Mouse (Mus musculus): Measurements from ENCODE around the gene Slc9a6.

GRCm38 (mm10) chrX:56649549-56650354 is 40.2 kb downstream of the Slc9a6 start:
- TF ChIP-seq CTCF (IDR thresholded peaks at IDR 0.05; ENCODE audit: control insufficient read depth, insufficient read depth, low read length) = no peak
- TF ChIP-seq POLR2A (IDR thresholded peaks at IDR 0.05; ENCODE audit: borderline replicate concordance, control insufficient read depth, low read depth, low read length) = no peak

All from bone marrow, adult 2 months (tissue).